Mouse (Mus musculus): Measurements from ENCODE around the gene Krt19. TPM values are rescaled to one million over a fixed set of nuclear protein-coding genes. Genes with fewer than 3 reads are reported as not detected.

Krt19 gene
- 0.87 and 0.90 TPM in 2 replicates for polyA plus RNA-seq (2014; fragmentation: Nextera tagmentation; extraction: Ambion mirVana)

DNA sequence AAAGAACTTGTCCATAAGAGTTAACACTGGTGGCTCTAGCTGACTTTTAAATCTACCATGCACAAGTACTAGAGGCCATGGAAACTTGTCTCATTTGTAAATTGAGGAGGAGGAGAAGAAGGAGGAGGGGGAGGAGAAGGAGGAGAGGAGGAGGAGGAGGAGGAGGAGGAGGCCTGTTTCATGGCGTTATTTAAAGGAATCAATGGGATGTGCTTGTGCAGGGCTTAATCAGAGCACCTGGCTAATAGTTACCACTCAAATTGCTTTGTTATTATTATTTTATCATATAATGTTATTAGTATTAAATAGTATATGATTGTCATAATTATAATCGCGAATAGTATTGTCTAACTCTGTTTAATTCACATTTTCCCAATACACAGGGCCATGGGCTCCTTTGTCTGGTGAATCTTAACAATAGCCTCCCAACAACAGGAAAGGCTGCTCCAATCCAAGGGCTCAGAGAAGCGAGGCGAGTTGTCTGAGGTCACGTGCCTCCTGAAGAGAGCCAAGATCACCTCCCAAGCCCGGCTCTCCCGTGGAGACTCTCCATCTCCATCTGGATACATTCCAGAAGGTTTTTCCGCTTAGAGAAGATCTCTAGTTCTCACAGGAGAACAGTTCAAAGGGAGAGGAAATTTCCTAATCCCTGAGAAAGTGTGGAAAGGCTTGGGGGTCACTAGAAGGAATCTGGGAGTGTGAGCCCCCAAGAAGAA is at the start of gene Krt19:
Gene Krt19 (minus strand): TSS at position 51 of the 716 bp plus-strand sequence.
- WGBS: 40% methylated on average over 9 of the region's 9 CpGs
- no peak for DNase-seq (ENCODE audit: low spot score)
- no peak for ATAC-seq (ENCODE audit: low FRiP score)
- Histone ChIP-seq H3K36me3 (replicated peaks; ENCODE audit: control insufficient read depth, insufficient read depth) (no peaks in the 10 kb centered on the region), H3K9ac (no peak within 1 kb of the TSS), H3K4me2 (replicated peaks) (no peak within 1 kb of the TSS), H3K4me1 (replicated peaks; ENCODE audit: control insufficient read depth, insufficient read depth, low read length) (peaks cover 3% of the 10 kb centered on the region), H3K27me3 (ENCODE audit: control insufficient read depth, insufficient read depth, low read length) (peaks cover 37% of the 10 kb centered on the region), H3K27ac (no peak within 1 kb of the TSS), H3K4me3 (replicated peaks; ENCODE audit: low read length) (no peak within 1 kb of the TSS), H3K9me3 (ENCODE audit: control insufficient read depth, low read length) (no peaks in the 10 kb centered on the region)

DNA sequence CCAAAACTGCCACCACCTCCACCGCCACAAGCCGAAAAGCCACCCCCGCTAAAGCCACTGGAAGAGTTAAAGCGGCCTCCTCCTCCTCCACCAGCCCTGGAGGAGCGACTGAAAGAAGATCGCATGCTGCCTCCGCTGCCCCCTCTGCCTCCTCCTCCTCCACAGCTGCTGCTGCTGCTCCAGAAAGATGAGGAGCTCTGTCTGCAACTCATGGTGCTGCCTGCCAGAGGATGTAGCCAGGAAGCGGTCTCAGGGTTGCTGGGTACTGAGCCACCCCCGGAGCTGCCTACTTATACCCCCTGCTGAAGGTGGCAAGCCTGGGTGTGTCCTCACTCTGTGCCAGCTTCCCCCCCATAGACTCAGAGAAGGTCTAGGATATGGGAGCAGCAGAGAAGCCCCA is 44.5 kb upstream of the Krt19 start, which contains the start of gene Krt9:
Gene Krt9 (minus strand): TSS at position 255 of the 400 bp plus-strand sequence.
- Histone ChIP-seq H3K9me3 (ENCODE audit: control insufficient read depth, low read length) (no peaks in the 10 kb centered on the region), H3K4me3 (replicated peaks; ENCODE audit: low read length) (no peak within 1 kb of the TSS), H3K36me3 (replicated peaks; ENCODE audit: control insufficient read depth, insufficient read depth) (no peaks in the 10 kb centered on the region), H3K9ac (no peak within 1 kb of the TSS), H3K4me2 (replicated peaks) (no peak within 1 kb of the TSS), H3K27me3 (ENCODE audit: control insufficient read depth, insufficient read depth, low read length) (no peaks in the 10 kb centered on the region), H3K4me1 (replicated peaks; ENCODE audit: control insufficient read depth, insufficient read depth, low read length) (no peaks in the 10 kb centered on the region), H3K27ac (no peak within 1 kb of the TSS)
- 59% methylated on average over 9 of the region's 9 CpGs for WGBS
- ATAC-seq (ENCODE audit: low FRiP score) (no peak), DNase-seq (ENCODE audit: low spot score) (no peak)

GRCm38 (mm10) chr11:100191820-100192219 is 43.4 kb upstream of the Krt19 start:
- no peak overlapping the region for H3K4me2 ChIP-seq (replicated peaks)
- no peaks in the 10 kb centered on the region for H3K27me3 ChIP-seq (ENCODE audit: control insufficient read depth, insufficient read depth, low read length)
- ATAC-seq (ENCODE audit: low FRiP score): no peak
- H3K4me1 ChIP-seq (replicated peaks; ENCODE audit: control insufficient read depth, insufficient read depth, low read length): no peaks in the 10 kb centered on the region
- no peak for DNase-seq (ENCODE audit: low spot score)
- WGBS: 93% methylated on average over 3 of the region's 3 CpGs
- H3K9me3 ChIP-seq (ENCODE audit: control insufficient read depth, low read length): no peaks in the 10 kb centered on the region
- no peak overlapping the region for H3K4me3 ChIP-seq (replicated peaks; ENCODE audit: low read length)
- H3K9ac ChIP-seq: no peak overlapping the region
- no peaks in the 10 kb centered on the region for H3K36me3 ChIP-seq (replicated peaks; ENCODE audit: control insufficient read depth, insufficient read depth)
- no peak overlapping the region for H3K27ac ChIP-seq

DNA sequence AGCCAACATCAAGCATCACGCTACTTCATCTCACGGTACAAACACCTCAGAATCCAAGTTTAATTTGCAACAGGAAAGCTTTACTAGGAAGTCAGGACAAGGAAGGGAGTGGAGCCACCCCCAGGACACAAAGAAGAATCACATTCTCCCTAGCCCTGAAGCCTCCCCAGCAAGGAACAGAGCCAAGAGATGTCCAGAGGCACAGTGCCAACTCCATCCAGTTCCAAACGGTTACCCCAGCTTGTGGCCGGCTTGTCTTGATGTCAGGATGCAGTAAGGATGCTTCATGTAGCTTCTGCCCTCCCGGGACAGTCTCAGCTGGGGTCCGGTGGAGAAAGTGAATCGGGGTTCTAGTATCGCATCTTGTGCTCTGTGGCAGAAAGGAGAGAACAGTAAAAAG is 38.3 kb upstream of the Krt19 start:
- Histone ChIP-seq H3K4me2 (replicated peaks) (no peak overlapping the region), H3K36me3 (replicated peaks; ENCODE audit: control insufficient read depth, insufficient read depth) (no peaks in the 10 kb centered on the region), H3K27me3 (ENCODE audit: control insufficient read depth, insufficient read depth, low read length) (no peaks in the 10 kb centered on the region), H3K4me1 (replicated peaks; ENCODE audit: control insufficient read depth, insufficient read depth, low read length) (no peaks in the 10 kb centered on the region), H3K4me3 (replicated peaks; ENCODE audit: low read length) (no peak overlapping the region), H3K27ac (no peak overlapping the region), H3K9me3 (ENCODE audit: control insufficient read depth, low read length) (no peaks in the 10 kb centered on the region), H3K9ac (no peak overlapping the region)
- no peak for DNase-seq (ENCODE audit: low spot score)
- ATAC-seq (ENCODE audit: low FRiP score): no peak
- 83% methylated on average over 8 of the region's 8 CpGs for WGBS

GRCm38 (mm10) chr11:100181725-100182124 is 33.3 kb upstream of the Krt19 start:
- H3K9me3 ChIP-seq (ENCODE audit: control insufficient read depth, low read length): no peaks in the 10 kb centered on the region
- no peak for DNase-seq (ENCODE audit: low spot score)
- H3K4me2 ChIP-seq (replicated peaks): no peak overlapping the region
- H3K4me1 ChIP-seq (replicated peaks; ENCODE audit: control insufficient read depth, insufficient read depth, low read length): no peaks in the 10 kb centered on the region
- H3K9ac ChIP-seq: no peak overlapping the region
- H3K27ac ChIP-seq: no peak overlapping the region
- no peaks in the 10 kb centered on the region for H3K27me3 ChIP-seq (ENCODE audit: control insufficient read depth, insufficient read depth, low read length)
- WGBS: 81% methylated on average over 7 of the region's 7 CpGs
- ATAC-seq (ENCODE audit: low FRiP score): no peak
- no peak overlapping the region for H3K4me3 ChIP-seq (replicated peaks; ENCODE audit: low read length)
- no peaks in the 10 kb centered on the region for H3K36me3 ChIP-seq (replicated peaks; ENCODE audit: control insufficient read depth, insufficient read depth)

- Histone ChIP-seq H3K27ac (no peak overlapping the region), H3K4me2 (replicated peaks) (no peak overlapping the region), H3K4me1 (replicated peaks; ENCODE audit: control insufficient read depth, insufficient read depth, low read length) (no peaks in the 10 kb centered on the region), H3K36me3 (replicated peaks; ENCODE audit: control insufficient read depth, insufficient read depth) (no peaks in the 10 kb centered on the region), H3K9ac (no peak overlapping the region), H3K9me3 (ENCODE audit: control insufficient read depth, low read length) (no peaks in the 10 kb centered on the region), H3K27me3 (ENCODE audit: control insufficient read depth, insufficient read depth, low read length) (no peaks in the 10 kb centered on the region), H3K4me3 (replicated peaks; ENCODE audit: low read length) (no peak overlapping the region)
- ATAC-seq (ENCODE audit: low FRiP score) (no peak), DNase-seq (ENCODE audit: low spot score) (no peak)
- 91% methylated on average over 3 of the region's 3 CpGs for WGBS
Measured at GRCm38 (mm10) chr11:100179260-100179659, 30.8 kb upstream of the Krt19 start.

- no peaks in the 10 kb centered on the region for H3K9me3 ChIP-seq (ENCODE audit: control insufficient read depth, low read length)
- WGBS: 62% methylated on average over 5 of the region's 5 CpGs
- no peak for DNase-seq (ENCODE audit: low spot score)
Measured at GRCm38 (mm10) chr11:100178307-100178706, 29.8 kb upstream of the Krt19 start.

GRCm38 (mm10) chr11:100176791-100177190 is 28.3 kb upstream of the Krt19 start:
- WGBS: 82% methylated on average over 9 of the region's 9 CpGs
- no peaks in the 10 kb centered on the region for H3K27me3 ChIP-seq (ENCODE audit: control insufficient read depth, insufficient read depth, low read length)
- H3K4me3 ChIP-seq (replicated peaks; ENCODE audit: low read length): no peak overlapping the region
- ATAC-seq (ENCODE audit: low FRiP score) (no peak), DNase-seq (ENCODE audit: low spot score) (no peak)
- no peaks in the 10 kb centered on the region for H3K36me3 ChIP-seq (replicated peaks; ENCODE audit: control insufficient read depth, insufficient read depth)
- H3K27ac ChIP-seq: no peak overlapping the region
- no peaks in the 10 kb centered on the region for H3K9me3 ChIP-seq (ENCODE audit: control insufficient read depth, low read length)
- no peak overlapping the region for H3K9ac ChIP-seq
- no peak overlapping the region for H3K4me2 ChIP-seq (replicated peaks)
- no peaks in the 10 kb centered on the region for H3K4me1 ChIP-seq (replicated peaks; ENCODE audit: control insufficient read depth, insufficient read depth, low read length)

More at GRCm38 (mm10) chr11:100178307-100178706, 29.8 kb upstream of the Krt19 start:
- H3K9ac ChIP-seq: no peak overlapping the region
- no peak overlapping the region for H3K27ac ChIP-seq
- no peak overlapping the region for H3K4me2 ChIP-seq (replicated peaks)
- no peaks in the 10 kb centered on the region for H3K4me1 ChIP-seq (replicated peaks; ENCODE audit: control insufficient read depth, insufficient read depth, low read length)
- H3K27me3 ChIP-seq (ENCODE audit: control insufficient read depth, insufficient read depth, low read length): no peaks in the 10 kb centered on the region
- no peaks in the 10 kb centered on the region for H3K36me3 ChIP-seq (replicated peaks; ENCODE audit: control insufficient read depth, insufficient read depth)
- no peak for ATAC-seq (ENCODE audit: low FRiP score)
- H3K4me3 ChIP-seq (replicated peaks; ENCODE audit: low read length): no peak overlapping the region

GRCm38 (mm10) chr11:100168765-100169762 is 20.6 kb upstream of the Krt19 start:
- H3K4me1 ChIP-seq (replicated peaks; ENCODE audit: control insufficient read depth, insufficient read depth, low read length): no peaks in the 10 kb centered on the region
- H3K27ac ChIP-seq: no peak overlapping the region
- no peak overlapping the region for H3K4me2 ChIP-seq (replicated peaks)
- ATAC-seq (ENCODE audit: low FRiP score) (no peak), DNase-seq (ENCODE audit: low spot score) (peak; percentile 82)
- no peak overlapping the region for H3K9ac ChIP-seq
- 35% methylated on average over 14 of the region's 14 CpGs for WGBS
- H3K27me3 ChIP-seq (ENCODE audit: control insufficient read depth, insufficient read depth, low read length): no peaks in the 10 kb centered on the region
- no peaks in the 10 kb centered on the region for H3K9me3 ChIP-seq (ENCODE audit: control insufficient read depth, low read length)
- no peak overlapping the region for H3K4me3 ChIP-seq (replicated peaks; ENCODE audit: low read length)
- H3K36me3 ChIP-seq (replicated peaks; ENCODE audit: control insufficient read depth, insufficient read depth): no peaks in the 10 kb centered on the region

All from hindbrain, embryonic 14.5 days (tissue).